Mouse (Mus musculus) liver, adult (tissue): ENCODE measurements around the gene Ncl.

Source experiments
- GATA4 ChIP-seq: IDR thresholded peaks from 2 replicates; pipeline ENCODE4 v1.6.1; 2014; ENCODE audit warnings: mild to moderate bottlenecking, low read length; ENCODE audit not compliant: insufficient replicate concordance

Ncl gene

GRCm38 (mm10) chr1:86307871-86308641, 51.1 kb downstream of the Ncl start:
- TF ChIP-seq GATA4 = no peak

DNA sequence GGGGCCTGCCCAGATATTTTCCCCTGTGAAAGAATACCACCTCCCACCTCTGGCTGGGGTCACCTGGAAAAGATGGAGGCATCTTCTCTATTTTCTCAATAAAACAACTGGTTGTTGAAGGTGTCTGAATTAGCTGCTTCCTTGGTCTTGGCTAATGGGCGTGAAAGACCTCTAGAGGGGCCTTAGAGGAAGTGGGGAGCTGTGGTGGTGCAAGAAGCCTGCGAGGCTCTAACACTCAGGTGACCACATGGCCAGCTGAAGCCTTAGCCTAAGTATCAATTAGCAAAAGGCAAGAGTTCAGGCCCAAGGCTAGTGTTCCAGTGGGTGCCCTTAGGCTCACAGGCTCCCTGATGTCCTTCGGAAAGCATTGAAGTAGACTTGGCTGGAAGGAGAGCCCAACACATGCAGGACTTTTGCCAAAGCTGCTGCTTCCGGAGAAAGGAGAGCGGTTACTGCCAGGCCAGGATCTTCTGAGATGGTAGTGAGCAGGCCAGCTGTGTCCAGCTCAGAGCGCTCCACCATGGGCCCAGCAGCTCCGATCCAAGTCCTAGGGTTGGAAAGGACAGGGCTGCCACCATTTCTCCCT, 51.9 kb downstream of the Ncl start:
- no peak for TF ChIP-seq GATA4

- no peak for TF ChIP-seq GATA4
These were observed 52.5 kb downstream of the Ncl start for GRCm38 (mm10) chr1:86306686-86307085.

DNA sequence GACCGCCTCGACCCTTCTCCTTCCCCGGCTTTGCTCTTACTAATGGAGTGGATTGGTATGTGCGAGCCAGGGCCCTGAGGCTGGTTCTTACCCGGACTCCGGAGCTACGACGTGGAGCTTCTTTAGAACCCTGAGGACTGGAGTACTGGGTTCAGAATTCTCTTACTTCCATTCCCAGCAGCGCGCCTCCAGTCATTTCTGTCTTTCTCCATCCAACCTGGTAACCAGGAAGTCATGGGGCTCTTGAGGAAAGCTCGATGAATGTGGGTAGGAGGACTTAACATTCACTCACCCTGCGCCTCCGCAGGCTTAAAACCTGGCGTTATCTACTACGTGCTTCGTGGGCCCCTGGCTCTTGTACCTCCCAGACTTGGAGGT, 55.3 kb downstream of the Ncl start:
- no peak for TF ChIP-seq GATA4

DNA sequence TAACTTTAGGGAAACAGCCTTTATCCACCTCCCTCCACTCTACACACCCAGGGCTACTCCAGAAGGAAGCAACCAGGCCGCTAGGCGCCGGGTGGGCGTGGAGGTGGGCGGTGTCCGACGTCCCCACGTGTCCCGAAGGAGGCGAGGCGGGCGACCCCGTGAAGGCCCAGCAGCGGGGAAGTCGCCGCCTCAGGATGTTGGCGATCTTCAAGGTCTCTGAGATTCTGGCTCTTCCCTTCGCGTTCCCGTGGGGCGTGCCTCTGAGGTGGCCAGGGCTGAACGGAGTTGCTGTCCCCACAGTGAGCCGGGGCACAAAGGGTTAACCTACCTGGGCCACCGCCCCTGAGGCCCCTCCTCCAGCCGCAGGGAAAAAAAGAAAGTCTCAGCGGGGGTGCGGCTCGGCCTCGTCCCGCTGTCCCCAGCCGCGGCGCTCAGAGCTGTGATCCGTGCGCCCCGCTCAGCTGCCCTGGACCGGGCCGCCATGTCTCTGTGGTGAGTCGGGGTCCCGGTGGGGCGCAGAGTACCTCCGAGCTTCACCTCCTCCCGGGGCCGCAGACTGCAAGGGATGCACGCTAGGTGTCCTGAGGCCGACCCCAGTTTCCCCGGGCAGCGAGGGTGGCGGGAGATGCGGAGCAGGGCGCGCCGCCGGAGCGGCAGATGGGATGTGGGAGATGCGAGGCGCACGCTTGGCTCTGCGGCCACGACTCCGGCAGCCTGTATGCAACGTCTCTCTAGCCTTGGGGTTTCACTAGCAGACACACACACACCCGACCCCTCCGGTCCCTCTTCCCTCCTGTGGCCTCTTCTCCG, 55.9 kb downstream of the Ncl start:
- no peak for TF ChIP-seq GATA4

DNA sequence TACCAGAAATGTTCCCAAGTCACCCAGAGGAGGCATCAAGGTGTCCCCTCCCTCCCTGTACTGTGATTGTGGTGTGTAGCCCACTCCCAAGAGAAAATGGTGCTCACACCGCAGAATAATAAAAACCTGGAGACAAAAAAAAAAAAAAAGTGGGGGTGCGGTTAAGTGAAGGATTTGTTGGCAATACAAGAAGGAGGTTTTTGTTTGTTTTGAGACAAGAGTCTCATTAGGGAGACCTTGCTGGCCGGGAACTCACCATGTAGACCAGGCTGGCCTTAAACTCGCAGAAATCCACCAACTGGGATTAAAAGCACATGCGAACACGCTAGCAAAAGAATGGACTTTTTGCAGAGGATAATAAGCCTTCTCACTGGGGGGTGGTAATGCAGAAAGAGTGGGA, 56.7 kb downstream of the Ncl start, which contains the start of gene B3gnt7:
B3gnt7 (plus strand) TSS at position 301 of the 400 bp plus-strand sequence.
- TF ChIP-seq GATA4 = no peak

DNA sequence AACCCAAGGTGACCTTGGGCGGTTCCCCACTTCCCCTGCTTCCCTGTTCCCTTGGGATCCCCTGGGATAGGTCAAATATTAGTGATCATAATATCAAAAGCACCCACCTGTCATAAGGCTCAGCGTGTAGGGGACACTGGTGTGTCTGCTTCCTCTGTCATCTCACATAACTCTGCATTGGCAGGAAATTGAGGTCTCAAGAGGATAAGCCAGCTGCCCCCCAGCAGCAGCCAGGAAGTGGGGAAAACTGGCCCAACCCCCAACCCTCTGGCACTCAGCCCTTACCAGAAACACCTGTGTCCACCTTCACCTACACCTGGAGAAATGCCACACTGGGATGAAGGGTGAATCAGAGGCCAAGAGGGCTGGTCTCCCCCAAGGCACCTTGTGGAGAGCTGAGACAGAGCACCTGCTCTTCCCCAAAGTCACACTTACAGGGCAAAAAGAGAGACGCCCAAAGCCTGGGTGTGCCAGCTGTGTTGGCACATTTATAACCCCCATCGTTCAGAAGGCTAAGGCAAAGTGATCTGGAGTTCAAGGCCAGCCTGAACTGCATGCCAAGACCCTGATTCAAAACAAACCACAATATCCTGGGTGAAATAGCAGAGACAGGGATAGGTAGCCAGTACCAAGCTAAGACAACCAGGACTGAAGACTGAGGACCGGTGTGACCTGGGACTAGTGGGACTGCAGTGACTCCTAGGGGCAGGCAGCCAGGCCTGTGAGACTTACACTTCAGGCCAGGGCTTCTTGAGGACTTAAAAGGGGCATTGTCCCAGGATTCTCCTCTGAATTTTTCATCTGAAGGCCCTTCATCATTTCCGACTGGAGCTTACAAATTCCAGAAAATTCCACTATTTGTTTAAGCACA, 57.7 kb downstream of the Ncl start:
- no peak for TF ChIP-seq GATA4

DNA sequence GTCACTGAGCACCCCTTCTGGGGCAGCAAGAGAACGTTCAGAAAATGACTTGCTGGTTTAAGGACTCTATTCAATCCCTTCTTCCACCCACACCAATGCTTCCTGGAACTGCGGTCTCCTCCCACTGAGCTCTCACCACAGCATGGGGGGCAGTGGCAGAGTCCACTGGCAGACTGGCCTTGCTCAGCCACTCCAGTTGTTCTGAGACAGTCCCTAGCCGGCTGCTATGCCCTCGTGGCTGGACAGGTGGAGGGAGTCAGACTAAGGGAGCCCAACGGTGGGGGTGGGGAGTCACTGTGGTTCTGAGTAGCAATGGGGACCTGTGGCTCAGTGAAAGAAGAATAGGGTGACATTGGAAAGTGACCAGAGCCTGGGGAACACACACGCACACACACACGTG, 58.5 kb downstream of the Ncl start:
- TF ChIP-seq GATA4 = no peak

DNA sequence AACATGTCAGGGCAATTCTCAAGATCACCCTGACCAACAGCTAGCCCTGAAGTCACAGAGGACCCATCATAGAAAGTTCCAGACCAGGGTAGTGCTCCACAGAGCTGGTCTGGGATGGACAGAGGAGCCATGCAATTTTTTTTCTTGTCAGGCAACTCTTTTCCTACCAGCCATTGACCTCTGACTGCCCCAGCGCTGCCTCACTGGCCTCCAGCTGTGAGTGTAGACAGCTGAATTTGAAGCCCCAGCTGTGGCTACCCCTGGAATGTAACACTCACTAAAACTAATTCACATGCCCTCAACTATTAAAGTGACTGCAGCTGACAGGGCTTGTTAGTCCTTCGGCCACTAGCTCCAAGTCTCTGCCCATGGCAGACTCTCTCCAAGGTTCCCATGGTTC, 59.1 kb downstream of the Ncl start:
- no peak for TF ChIP-seq GATA4
